Mouse (Mus musculus) stomach, postnatal 0 days (tissue): Measurements from ENCODE around the gene Cd96. TPM values are rescaled to one million over a fixed set of nuclear protein-coding genes. Genes with fewer than 3 reads are reported as not detected.

ENCODE experiments used
- ATAC-seq: fragments of 200-750 bp; cut with Nextera tagmentation; 2 replicates; pipeline ENCODE4 v1.8.0; 2017; ENCODE audit not compliant: low FRiP score, low TSS enrichment
- DNase-seq: peaks from one replicate; pipeline ENCODE4 v3.0.0-alpha.2; 2016; ENCODE audit warnings: low spot score
- H3K27ac ChIP-seq: fragments of 300-500 bp; sonication (generic); replicated peaks from 2 replicates; pipeline ENCODE4 v1.5.1; 2014; ENCODE audit warnings: mild to moderate bottlenecking, control low read depth
- H3K27me3 ChIP-seq: fragments of 300-500 bp; sonication (generic); 2 replicates; pipeline ENCODE4 v1.6.1; 2014; ENCODE audit warnings: low read length; ENCODE audit not compliant: control insufficient read depth, insufficient read depth
- H3K36me3 ChIP-seq: fragments of 300-500 bp; sonication (generic); 2 replicates; pipeline ENCODE4 v1.6.1; 2014; ENCODE audit warnings: low read length, mixed read lengths; ENCODE audit not compliant: control insufficient read depth, insufficient read depth
- H3K4me1 ChIP-seq: fragments of 300-500 bp; sonication (generic); replicated peaks from 2 replicates; pipeline ENCODE4 v1.6.1; 2014; ENCODE audit warnings: antibody characterized with exemption; ENCODE audit not compliant: control insufficient read depth, insufficient read depth
- H3K4me2 ChIP-seq: fragments of 300-500 bp; sonication (generic); replicated peaks from 2 replicates; pipeline ENCODE4 v1.6.1; 2014; ENCODE audit warnings: low read depth, mild to moderate bottlenecking, control low read depth, moderate library complexity
- H3K4me3 ChIP-seq: fragments of 300-500 bp; sonication (generic); 2 replicates; pipeline ENCODE4 v1.5.1; 2014; ENCODE audit warnings: low read depth, low read length, control low read depth
- H3K9ac ChIP-seq: fragments of 300-500 bp; sonication (generic); 2 replicates; pipeline ENCODE4 v1.6.1; 2014; ENCODE audit warnings: mild to moderate bottlenecking, low read length, control low read depth, mixed read lengths
- H3K9me3 ChIP-seq: fragments of 300-500 bp; sonication (generic); 2 replicates; pipeline ENCODE4 v1.6.1; 2016; ENCODE audit warnings: low read length; ENCODE audit not compliant: control insufficient read depth
- CTCF ChIP-seq: IDR thresholded peaks from 2 replicates; pipeline ENCODE4 v1.5.1; 2016; ENCODE audit warnings: antibody characterized with exemption, low read depth, mild to moderate bottlenecking, moderate library complexity
- EP300 ChIP-seq: optimal IDR thresholded peaks from 2 replicates; pipeline ENCODE3; 2016; ENCODE audit warnings: antibody characterized with exemption
- WGBS: fragments of 180-500 bp; shearing (Covaris S2); extraction: QIAGEN DNeasy Blood & Tissue Kit; methylation state at CpG from one replicate; pipeline ENCODE4 v1.1.7; 2014; 5-methylcytosine and 5-hydroxymethylcytosine counted together
- polyA plus RNA-seq: library from polyadenylated mRNA; unstranded; fragments of >200 nt; fragmentation: Nextera tagmentation; extraction: Ambion mirVana; gene quantifications from 2 replicates; pipeline ENCODE4 v1.2.1, GENCODE M21; 2015

Gene Cd96
- polyA plus RNA-seq, 1 experiment from 2014 or later, result 0.07 TPM

DNA sequence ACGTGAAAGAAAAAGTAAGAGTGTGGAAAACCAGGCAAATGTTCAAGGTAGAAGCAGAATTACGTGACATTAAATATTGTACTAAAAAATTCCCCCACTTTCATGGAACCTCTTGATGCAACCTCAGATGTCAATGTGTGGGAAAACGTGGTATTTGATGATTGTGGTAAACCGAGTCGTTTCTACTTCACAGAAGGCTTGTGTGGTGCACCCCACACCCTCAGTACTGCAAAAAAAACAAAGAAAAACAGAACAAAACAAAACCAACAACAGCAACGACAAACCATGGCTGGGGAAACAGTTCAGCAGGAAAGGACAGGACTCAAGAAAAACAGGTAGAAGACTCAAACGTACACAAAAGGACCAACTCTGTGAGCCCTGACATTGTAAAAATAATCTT, 121.8 kb downstream of the Cd96 start:
- TF ChIP-seq EP300 (no peak), CTCF (no peak)
- Histone ChIP-seq H3K9me3 (no peaks in the 10 kb centered on the region), H3K4me2 (no peak overlapping the region), H3K4me3 (no peak overlapping the region), H3K27me3 (no peaks in the 10 kb centered on the region), H3K27ac (no peak overlapping the region), H3K4me1 (no peaks in the 10 kb centered on the region), H3K9ac (no peak overlapping the region), H3K36me3 (no peaks in the 10 kb centered on the region)
- no peak for ATAC-seq
- DNase-seq, result no peak
- WGBS, result 78% methylated on average over 7 of the region's 7 CpGs

DNA sequence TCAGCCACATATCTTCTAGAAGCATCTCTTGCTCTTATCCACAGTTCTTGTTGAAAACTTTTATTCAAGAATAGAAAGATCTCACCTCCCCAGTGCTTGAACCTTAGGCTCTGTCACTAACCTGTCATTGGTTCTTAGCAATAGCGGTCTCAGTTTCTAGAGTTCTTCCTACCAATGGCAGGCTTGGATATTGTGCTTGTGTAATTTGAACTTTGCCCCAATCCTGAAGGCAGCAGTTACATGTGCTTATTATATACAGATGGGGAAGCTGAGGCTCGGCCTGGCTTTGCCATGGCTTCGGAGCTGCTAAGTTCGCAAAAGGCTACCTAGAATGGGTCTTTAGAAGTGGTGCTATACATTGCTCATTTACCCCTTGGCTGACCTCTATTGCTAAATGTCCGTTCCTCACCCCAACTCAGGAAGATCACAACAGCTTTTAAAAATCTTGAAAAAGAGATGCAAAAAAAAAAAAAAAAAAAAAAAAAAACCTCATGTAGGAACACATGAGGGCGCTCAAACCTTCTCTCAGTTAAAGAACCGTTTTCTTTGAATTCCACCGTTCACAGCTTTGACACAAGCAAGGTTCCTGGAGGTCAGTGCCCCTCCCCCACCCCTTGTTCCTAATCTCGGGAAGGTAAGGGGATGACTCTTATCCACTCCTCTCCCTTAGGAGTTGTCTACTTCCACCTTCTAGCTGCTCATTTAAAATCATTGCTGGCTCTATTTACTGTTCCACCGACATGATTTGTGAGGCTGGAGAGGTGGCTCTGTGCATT, 129.0 kb downstream of the Cd96 start:
- Histone ChIP-seq H3K27ac (no peak overlapping the region), H3K4me1 (no peaks in the 10 kb centered on the region), H3K27me3 (no peaks in the 10 kb centered on the region), H3K36me3 (no peaks in the 10 kb centered on the region), H3K9ac (no peak overlapping the region), H3K9me3 (no peaks in the 10 kb centered on the region), H3K4me2 (no peak overlapping the region), H3K4me3 (no peak overlapping the region)
- ATAC-seq, result no peak
- no peak for DNase-seq
- 45% methylated on average over 10 of the region's 10 CpGs for WGBS
- TF ChIP-seq EP300 (no peak), CTCF (peak; percentile 55)

DNA sequence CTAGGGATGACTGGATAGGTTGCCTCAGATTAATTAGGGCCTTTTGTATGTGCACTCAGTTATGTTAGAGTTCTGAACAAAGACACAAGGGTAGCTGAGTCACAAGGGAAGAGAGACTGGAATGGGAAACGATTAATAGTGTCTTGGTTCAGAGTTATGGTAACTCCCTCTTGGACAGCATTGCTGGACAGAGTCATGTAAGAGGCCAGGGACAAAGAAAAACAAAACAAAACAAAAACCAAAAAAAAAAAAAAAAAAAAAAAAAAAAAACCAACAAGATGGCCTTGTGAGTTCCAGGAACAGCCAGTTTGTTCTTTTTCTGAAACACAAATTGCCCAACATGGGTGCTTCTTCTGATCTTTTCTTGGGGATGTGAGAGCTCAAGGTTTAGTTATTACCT, 133.8 kb downstream of the Cd96 start:
- no peak overlapping the region for H3K4me2 ChIP-seq
- TF ChIP-seq EP300, result no peak
- TF ChIP-seq CTCF, result no peak
- H3K36me3 ChIP-seq, result no peaks in the 10 kb centered on the region
- H3K27ac ChIP-seq, result no peak overlapping the region
- WGBS, result 70% methylated on average over 1 of the region's 1 CpGs
- ATAC-seq (no peak), DNase-seq (no peak)
- H3K4me3 ChIP-seq, result no peak overlapping the region
- H3K9me3 ChIP-seq, result no peaks in the 10 kb centered on the region
- H3K9ac ChIP-seq, result no peak overlapping the region
- H3K4me1 ChIP-seq, result no peaks in the 10 kb centered on the region
- H3K27me3 ChIP-seq, result no peaks in the 10 kb centered on the region

Other genes with a start within 250 kb of the Cd96 start
- gene Phldb2, start 166.7 kb downstream of the Cd96 start, polyA plus RNA-seq, result 9.7 and 13.2 TPM in 2 replicates
- 2.2 and 2.4 TPM in 2 replicates for gene Plcxd2, start 110.0 kb downstream of the Cd96 start, polyA plus RNA-seq
- gene Gm4737, start 34.8 kb upstream of the Cd96 start, polyA plus RNA-seq, result 1.3 and 2.0 TPM in 2 replicates